Mouse (Mus musculus): ENCODE data around the gene Marveld3. TPM values are rescaled to one million over a fixed set of nuclear protein-coding genes. Genes with fewer than 3 reads are reported as not detected.

Gene Marveld3
- polyA plus RNA-seq, 1 experiment from 2014 or later = 1.3 TPM

- no peak for DNase-seq (ENCODE audit: low spot score)
- Histone ChIP-seq H3K27me3 (replicated peaks; ENCODE audit: control insufficient read depth, insufficient read depth, low read length) (no peaks in the 10 kb centered on the region), H3K9ac (ENCODE audit: low read length) (no peak overlapping the region), H3K27ac (ENCODE audit: low read depth, low read length) (no peak overlapping the region), H3K36me3 (ENCODE audit: control insufficient read depth, insufficient read depth, low read length) (0 out of 2 replicates have a peak, but pooled peaks cover 7% of the 10 kb centered on the region), H3K4me2 (ENCODE audit: low read length) (no peak overlapping the region), H3K4me1 (ENCODE audit: control insufficient read depth, insufficient read depth, low read length) (no peaks in the 10 kb centered on the region), H3K4me3 (ENCODE audit: low read depth, low read length) (no peak overlapping the region), H3K9me3 (replicated peaks; ENCODE audit: control insufficient read depth, low read length) (no peaks in the 10 kb centered on the region)
- ATAC-seq = no peak
Observed at GRCm38 (mm10) chr8:109902379-109902778, 59.6 kb downstream of the Marveld3 start.

Other genes starting within 250 kb of the Marveld3 start
- gene Atxn1l, start 224.5 kb downstream of the Marveld3 start, polyA plus RNA-seq (2014; fragmentation: Nextera tagmentation; extraction: Ambion mirVana) = 3.4 and 3.8 TPM in 2 replicates
- 33.5 and 35.7 TPM in 2 replicates for gene Ap1g1, start 183.6 kb downstream of the Marveld3 start, polyA plus RNA-seq (2014; fragmentation: Nextera tagmentation; extraction: Ambion mirVana)
- 3.7 and 5.0 TPM in 2 replicates for gene Phlpp2, start 93.7 kb downstream of the Marveld3 start, polyA plus RNA-seq (2014; fragmentation: Nextera tagmentation; extraction: Ambion mirVana)
- gene Tat, start 28.2 kb upstream of the Marveld3 start, polyA plus RNA-seq (2014; fragmentation: Nextera tagmentation; extraction: Ambion mirVana) = not detected in 2 replicates
- gene Chst4, start 77.5 kb upstream of the Marveld3 start, polyA plus RNA-seq (2014; fragmentation: Nextera tagmentation; extraction: Ambion mirVana) = not detected in 2 replicates
- 16.4 and 17.4 TPM in 2 replicates for gene Zfp612, start 117.5 kb upstream of the Marveld3 start, polyA plus RNA-seq (2014; fragmentation: Nextera tagmentation; extraction: Ambion mirVana)
- gene Gm21964, start 139.0 kb upstream of the Marveld3 start, polyA plus RNA-seq (2014; fragmentation: Nextera tagmentation; extraction: Ambion mirVana) = not detected in 2 replicates
- gene Gm17720, start 140.6 kb upstream of the Marveld3 start, polyA plus RNA-seq (2014; fragmentation: Nextera tagmentation; extraction: Ambion mirVana) = not detected in 2 replicates
- 93.2 and 128 TPM in 2 replicates for gene Calb2, start 206.0 kb upstream of the Marveld3 start, polyA plus RNA-seq (2014; fragmentation: Nextera tagmentation; extraction: Ambion mirVana)